Mouse (Mus musculus): ENCODE results near the gene Taf8. TPM values are rescaled to one million over a fixed set of nuclear protein-coding genes. Genes with fewer than 3 reads are reported as not detected.

Gene Taf8
- polyA plus RNA-seq, 1 experiment from 2014 or later = 20.0 TPM

DNA sequence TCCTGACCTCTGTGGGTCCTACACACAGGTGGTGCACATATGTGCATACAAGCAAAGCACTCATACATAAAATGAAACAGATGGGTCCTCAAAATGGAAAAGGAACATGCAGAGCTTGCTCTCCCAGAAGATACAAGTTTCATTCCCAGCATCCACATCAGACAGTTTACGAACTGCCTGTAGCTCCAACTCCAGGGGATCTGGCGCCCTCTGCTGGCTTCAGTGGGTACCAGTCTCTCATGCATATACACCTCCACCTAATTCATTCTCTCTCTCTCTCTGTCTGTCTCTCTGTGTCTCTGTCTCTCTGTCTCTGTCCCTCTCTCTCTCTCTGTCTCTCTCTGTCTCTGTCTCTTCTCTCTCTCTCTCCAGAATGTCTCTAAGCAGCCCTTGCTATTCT is 19.7 kb downstream of the Taf8 start:
- no peaks in the 10 kb centered on the region for H3K27me3 ChIP-seq (replicated peaks; ENCODE audit: control insufficient read depth, insufficient read depth, low read length)
- H3K27ac ChIP-seq (ENCODE audit: low read depth, low read length) = no peak overlapping the region
- no peaks in the 10 kb centered on the region for H3K36me3 ChIP-seq (ENCODE audit: control insufficient read depth, insufficient read depth, low read length)
- no peak overlapping the region for H3K4me2 ChIP-seq (ENCODE audit: low read length)
- WGBS = 42% methylated on average over 2 of the region's 2 CpGs
- no peaks in the 10 kb centered on the region for H3K4me1 ChIP-seq (ENCODE audit: control insufficient read depth, insufficient read depth, low read depth, low read length)
- no peaks in the 10 kb centered on the region for H3K9me3 ChIP-seq (ENCODE audit: control insufficient read depth, low read length)
- no peak overlapping the region for H3K4me3 ChIP-seq (ENCODE audit: low read length)
- ATAC-seq = no peak
- no peak overlapping the region for H3K9ac ChIP-seq (ENCODE audit: low read depth, low read length)

DNA sequence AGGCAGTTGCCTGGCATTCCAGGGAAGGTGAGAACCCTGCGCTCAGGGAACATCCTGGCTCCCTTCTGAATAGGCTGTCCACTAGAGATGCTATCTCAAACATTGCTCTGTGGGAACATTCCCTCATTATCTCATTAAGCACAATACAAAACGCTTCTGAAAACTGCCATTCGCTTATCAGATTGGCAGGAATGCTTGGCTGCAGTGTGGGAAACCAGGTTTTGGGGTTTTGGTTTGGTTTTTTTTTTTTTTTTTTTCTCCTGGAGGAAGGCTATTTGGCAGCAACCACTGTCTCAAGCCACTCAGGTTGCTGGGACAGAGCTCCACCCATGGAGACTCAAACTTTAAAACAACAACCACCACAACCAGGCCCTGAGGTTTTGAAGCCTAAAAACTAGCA is 22.2 kb downstream of the Taf8 start:
- 75% methylated on average over 3 of the region's 3 CpGs for WGBS
- H3K4me2 ChIP-seq (ENCODE audit: low read length) = no peak overlapping the region
- H3K27ac ChIP-seq (ENCODE audit: low read depth, low read length) = no peak overlapping the region
- H3K4me1 ChIP-seq (ENCODE audit: control insufficient read depth, insufficient read depth, low read depth, low read length) = no peaks in the 10 kb centered on the region
- no peaks in the 10 kb centered on the region for H3K9me3 ChIP-seq (ENCODE audit: control insufficient read depth, low read length)
- no peaks in the 10 kb centered on the region for H3K27me3 ChIP-seq (replicated peaks; ENCODE audit: control insufficient read depth, insufficient read depth, low read length)
- no peak overlapping the region for H3K9ac ChIP-seq (ENCODE audit: low read depth, low read length)
- ATAC-seq = no peak
- no peaks in the 10 kb centered on the region for H3K36me3 ChIP-seq (ENCODE audit: control insufficient read depth, insufficient read depth, low read length)
- H3K4me3 ChIP-seq (ENCODE audit: low read length) = no peak overlapping the region

DNA sequence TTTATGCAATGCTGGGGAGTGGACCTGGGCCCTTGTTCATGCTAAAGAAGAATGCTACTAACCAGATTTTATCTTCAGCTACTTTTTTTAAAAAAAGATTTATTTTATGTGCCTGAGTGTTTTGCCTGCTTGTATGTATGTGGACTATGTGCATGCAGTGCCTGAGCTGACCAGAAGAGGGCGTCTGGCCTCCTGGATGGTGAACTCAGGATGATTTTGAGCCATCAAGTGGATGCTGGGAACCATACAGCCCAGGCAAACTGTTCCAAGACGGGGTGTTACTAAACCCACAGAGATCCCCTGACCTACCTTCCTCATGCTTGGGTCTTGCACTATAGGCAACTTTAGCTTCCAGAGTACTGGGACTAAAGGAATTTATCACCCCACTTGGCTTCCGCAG is 26.4 kb downstream of the Taf8 start:
- H3K27ac ChIP-seq (ENCODE audit: low read depth, low read length) = no peak overlapping the region
- H3K4me3 ChIP-seq (ENCODE audit: low read length) = no peak overlapping the region
- WGBS = 59% methylated on average over 3 of the region's 3 CpGs
- no peaks in the 10 kb centered on the region for H3K4me1 ChIP-seq (ENCODE audit: control insufficient read depth, insufficient read depth, low read depth, low read length)
- no peak overlapping the region for H3K9ac ChIP-seq (ENCODE audit: low read depth, low read length)
- no peak for ATAC-seq
- no peaks in the 10 kb centered on the region for H3K9me3 ChIP-seq (ENCODE audit: control insufficient read depth, low read length)
- H3K36me3 ChIP-seq (ENCODE audit: control insufficient read depth, insufficient read depth, low read length) = no peaks in the 10 kb centered on the region
- no peaks in the 10 kb centered on the region for H3K27me3 ChIP-seq (replicated peaks; ENCODE audit: control insufficient read depth, insufficient read depth, low read length)
- H3K4me2 ChIP-seq (ENCODE audit: low read length) = no peak overlapping the region

DNA sequence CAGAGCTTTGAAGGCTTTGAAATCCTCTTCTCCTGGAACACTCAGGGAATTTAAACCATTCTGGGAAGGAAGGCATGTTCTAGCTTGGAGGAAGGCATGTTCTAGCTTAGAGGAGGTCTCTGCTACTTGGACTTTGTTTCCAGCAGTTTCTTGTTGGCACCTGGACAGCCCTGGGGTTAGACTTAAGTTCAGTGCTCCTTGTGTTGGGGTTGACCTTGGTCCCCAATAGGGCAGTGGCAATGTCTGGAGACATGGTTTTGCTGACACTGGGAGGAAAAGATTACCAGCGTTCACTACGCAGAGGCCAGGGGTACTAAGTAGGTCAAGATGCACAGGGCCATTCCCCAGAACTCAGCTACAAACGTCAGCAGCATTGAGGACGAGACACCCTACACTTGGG is 26.9 kb downstream of the Taf8 start:
- Histone ChIP-seq H3K9ac (ENCODE audit: low read depth, low read length) (no peak overlapping the region), H3K4me2 (ENCODE audit: low read length) (no peak overlapping the region), H3K4me1 (ENCODE audit: control insufficient read depth, insufficient read depth, low read depth, low read length) (no peaks in the 10 kb centered on the region), H3K36me3 (ENCODE audit: control insufficient read depth, insufficient read depth, low read length) (no peaks in the 10 kb centered on the region), H3K27ac (ENCODE audit: low read depth, low read length) (no peak overlapping the region), H3K27me3 (replicated peaks; ENCODE audit: control insufficient read depth, insufficient read depth, low read length) (no peaks in the 10 kb centered on the region), H3K4me3 (ENCODE audit: low read length) (no peak overlapping the region), H3K9me3 (ENCODE audit: control insufficient read depth, low read length) (no peaks in the 10 kb centered on the region)
- ATAC-seq = no peak
- 88% methylated on average over 4 of the region's 4 CpGs for WGBS

DNA sequence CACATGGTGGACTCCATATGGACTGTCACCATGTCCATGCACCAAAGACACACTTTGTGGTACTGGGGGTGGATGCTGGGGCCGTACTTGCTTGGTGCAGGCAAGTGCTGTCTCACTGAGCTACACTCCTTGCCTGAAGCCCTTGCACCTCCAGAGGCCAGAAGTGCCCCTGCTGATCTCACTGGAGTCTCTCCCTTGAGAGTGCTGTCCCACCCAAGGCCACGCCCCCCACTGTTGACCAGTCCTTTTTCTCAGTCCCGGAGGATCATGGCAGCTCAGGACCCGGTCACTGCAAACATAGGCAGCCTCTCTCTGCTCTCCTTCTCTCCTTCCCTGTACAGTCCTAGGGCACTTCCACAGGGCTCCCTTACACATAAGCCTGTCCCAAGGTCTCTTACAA is 27.8 kb downstream of the Taf8 start:
- Histone ChIP-seq H3K27me3 (replicated peaks; ENCODE audit: control insufficient read depth, insufficient read depth, low read length) (no peaks in the 10 kb centered on the region; the same call in 1 of the 2 replicates), H3K36me3 (ENCODE audit: control insufficient read depth, insufficient read depth, low read length) (no peaks in the 10 kb centered on the region), H3K9ac (ENCODE audit: low read depth, low read length) (no peak overlapping the region), H3K27ac (ENCODE audit: low read depth, low read length) (no peak overlapping the region), H3K4me2 (ENCODE audit: low read length) (no peak overlapping the region), H3K4me3 (ENCODE audit: low read length) (no peak overlapping the region), H3K9me3 (ENCODE audit: control insufficient read depth, low read length) (no peaks in the 10 kb centered on the region), H3K4me1 (ENCODE audit: control insufficient read depth, insufficient read depth, low read depth, low read length) (no peaks in the 10 kb centered on the region)
- 73% methylated on average over 4 of the region's 4 CpGs for WGBS
- no peak for ATAC-seq

DNA sequence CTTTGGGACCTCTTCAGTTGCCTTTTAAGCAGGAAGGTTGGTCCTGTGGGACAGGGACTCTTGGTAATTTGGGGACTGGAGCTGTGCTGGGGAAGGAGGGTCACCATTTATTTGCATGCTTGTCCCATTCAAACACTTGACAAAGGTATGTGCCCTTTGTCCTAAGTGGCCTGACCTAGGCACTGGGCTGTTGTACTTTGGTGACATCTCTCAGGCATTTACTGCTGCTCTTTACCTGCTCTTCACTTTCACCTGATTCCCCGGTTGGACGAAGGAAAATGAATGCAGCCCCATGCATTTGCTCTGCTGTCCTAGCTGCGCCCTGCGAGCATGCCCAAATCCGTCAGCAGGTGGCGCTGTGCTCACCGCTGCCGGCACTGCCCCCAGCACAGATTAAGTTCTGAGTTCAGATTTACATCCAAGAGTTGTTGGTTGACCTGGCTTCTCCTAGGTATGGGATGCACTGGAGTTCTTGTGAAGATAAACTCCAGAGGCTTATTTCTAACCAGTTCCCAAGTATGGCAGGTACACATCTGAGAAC is 28.6 kb downstream of the Taf8 start:
- Histone ChIP-seq H3K27me3 (replicated peaks; ENCODE audit: control insufficient read depth, insufficient read depth, low read length) (peaks cover 5% of the 10 kb centered on the region; the same call in 1 of the 2 replicates), H3K4me1 (ENCODE audit: control insufficient read depth, insufficient read depth, low read depth, low read length) (no peaks in the 10 kb centered on the region), H3K27ac (ENCODE audit: low read depth, low read length) (no peak overlapping the region), H3K9ac (ENCODE audit: low read depth, low read length) (no peak overlapping the region), H3K4me3 (ENCODE audit: low read length) (no peak overlapping the region), H3K9me3 (ENCODE audit: control insufficient read depth, low read length) (no peaks in the 10 kb centered on the region), H3K36me3 (ENCODE audit: control insufficient read depth, insufficient read depth, low read length) (no peaks in the 10 kb centered on the region), H3K4me2 (ENCODE audit: low read length) (no peak overlapping the region)
- ATAC-seq = no peak
- 13% methylated on average over 8 of the region's 8 CpGs for WGBS

DNA sequence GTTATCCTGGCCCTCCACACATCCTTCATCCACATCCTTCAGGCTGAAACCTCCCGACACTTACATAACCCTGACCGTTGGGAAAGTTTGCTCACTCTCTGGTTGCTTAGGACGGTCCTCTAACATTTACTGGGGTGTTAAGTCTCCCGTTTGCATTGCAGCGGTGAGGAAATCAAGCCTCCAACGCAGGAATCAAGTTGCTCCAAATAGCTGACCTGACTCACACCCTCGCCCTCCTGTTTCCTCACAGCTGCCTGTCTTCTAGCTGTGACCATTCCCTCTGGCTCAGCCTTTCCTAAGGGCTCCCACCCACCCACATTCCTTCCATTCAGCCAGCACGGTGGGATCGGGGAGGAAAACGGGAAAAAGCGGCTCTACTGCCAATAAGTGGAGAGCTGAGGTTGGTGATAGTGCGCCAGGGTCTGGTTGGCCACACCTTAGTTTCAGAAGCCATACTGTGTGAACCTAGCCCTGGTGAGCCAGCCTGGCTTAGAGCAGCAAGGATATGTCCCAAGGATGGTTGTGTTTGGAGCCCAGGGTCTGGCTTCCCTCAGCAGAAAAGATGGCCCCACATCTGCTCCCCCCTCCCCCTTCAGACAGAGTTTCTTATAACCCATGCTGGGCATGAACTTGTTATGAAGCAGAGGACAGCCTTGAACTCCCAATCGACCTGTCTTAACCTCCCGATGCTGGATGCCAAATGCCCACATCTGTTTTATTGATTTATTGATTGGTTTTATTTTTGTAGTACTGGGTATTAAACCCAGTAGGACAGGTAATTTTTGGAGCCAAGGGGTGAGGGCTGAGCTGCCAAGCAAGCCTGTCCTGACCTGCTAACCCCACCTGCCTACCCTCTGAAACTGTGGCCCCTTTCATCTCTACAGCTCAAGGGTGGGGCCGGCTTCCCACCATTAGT is 29.4 kb downstream of the Taf8 start:
- Histone ChIP-seq H3K9ac (ENCODE audit: low read depth, low read length) (no peak overlapping the region), H3K27ac (ENCODE audit: low read depth, low read length) (no peak overlapping the region), H3K27me3 (replicated peaks; ENCODE audit: control insufficient read depth, insufficient read depth, low read length) (peaks cover 7% of the 10 kb centered on the region), H3K4me3 (ENCODE audit: low read length) (no peak overlapping the region), H3K4me1 (ENCODE audit: control insufficient read depth, insufficient read depth, low read depth, low read length) (no peaks in the 10 kb centered on the region), H3K9me3 (ENCODE audit: control insufficient read depth, low read length) (no peaks in the 10 kb centered on the region), H3K4me2 (ENCODE audit: low read length) (no peak overlapping the region), H3K36me3 (ENCODE audit: control insufficient read depth, insufficient read depth, low read length) (no peaks in the 10 kb centered on the region)
- ATAC-seq = no peak
- WGBS = 54% methylated on average over 15 of the region's 15 CpGs

DNA sequence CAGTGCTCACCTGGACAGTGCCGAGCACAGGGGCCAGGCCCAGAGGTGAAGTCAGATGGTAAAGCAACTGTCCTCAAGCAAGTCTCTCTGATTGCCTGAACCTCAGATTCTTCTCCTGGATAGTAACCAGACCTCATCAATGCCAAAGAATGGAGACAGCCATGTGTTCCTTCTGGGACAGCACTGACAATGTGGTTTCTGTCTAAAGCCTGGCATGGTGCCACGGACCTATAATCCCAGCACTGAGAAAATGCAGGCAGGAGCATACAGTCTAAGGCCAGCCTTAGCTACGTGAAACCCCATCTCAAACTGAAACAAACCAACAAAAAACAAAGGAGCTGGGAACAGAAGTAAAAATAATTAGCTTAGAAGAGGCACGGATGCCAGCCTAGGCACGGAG is 31.4 kb downstream of the Taf8 start:
- Histone ChIP-seq H3K27me3 (replicated peaks; ENCODE audit: control insufficient read depth, insufficient read depth, low read length) (peaks cover 16% of the 10 kb centered on the region), H3K4me3 (ENCODE audit: low read length) (no peak overlapping the region), H3K9ac (ENCODE audit: low read depth, low read length) (no peak overlapping the region), H3K27ac (ENCODE audit: low read depth, low read length) (no peak overlapping the region), H3K4me2 (ENCODE audit: low read length) (no peak overlapping the region), H3K9me3 (ENCODE audit: control insufficient read depth, low read length) (no peaks in the 10 kb centered on the region), H3K4me1 (ENCODE audit: control insufficient read depth, insufficient read depth, low read depth, low read length) (no peaks in the 10 kb centered on the region), H3K36me3 (ENCODE audit: control insufficient read depth, insufficient read depth, low read length) (no peaks in the 10 kb centered on the region)
- no peak for ATAC-seq
- 55% methylated on average over 5 of the region's 5 CpGs for WGBS

DNA sequence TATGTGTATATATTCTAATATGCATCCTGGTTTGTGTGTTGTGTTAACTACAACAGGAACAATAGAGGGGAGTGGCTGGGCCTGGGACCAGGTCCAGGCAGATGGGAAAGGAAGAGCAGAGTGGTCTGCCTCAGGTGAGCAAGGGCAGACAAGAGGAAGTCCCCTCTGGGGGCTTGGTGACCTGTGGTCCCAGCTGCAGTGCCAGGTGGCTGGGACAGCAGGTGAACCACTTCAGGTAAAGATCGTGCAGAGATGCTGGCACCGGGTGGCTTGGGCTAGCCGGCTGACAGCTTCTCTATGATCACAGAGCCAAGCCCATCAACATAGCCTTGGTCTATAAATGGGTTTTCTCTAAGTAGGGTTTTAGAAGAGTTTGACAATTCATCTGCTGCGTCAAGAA is 32.0 kb downstream of the Taf8 start:
- H3K27ac ChIP-seq (ENCODE audit: low read depth, low read length) = no peak overlapping the region
- ATAC-seq = no peak

More for the DNA sequence above, 32.0 kb downstream of the Taf8 start:
- Histone ChIP-seq H3K4me2 (ENCODE audit: low read length) (no peak overlapping the region), H3K9me3 (ENCODE audit: control insufficient read depth, low read length) (no peaks in the 10 kb centered on the region), H3K36me3 (ENCODE audit: control insufficient read depth, insufficient read depth, low read length) (no peaks in the 10 kb centered on the region), H3K4me1 (ENCODE audit: control insufficient read depth, insufficient read depth, low read depth, low read length) (no peaks in the 10 kb centered on the region), H3K9ac (ENCODE audit: low read depth, low read length) (no peak overlapping the region), H3K27me3 (replicated peaks; ENCODE audit: control insufficient read depth, insufficient read depth, low read length) (peaks cover 16% of the 10 kb centered on the region), H3K4me3 (ENCODE audit: low read length) (no peak overlapping the region)
- 87% methylated on average over 4 of the region's 4 CpGs for WGBS
